Mouse (Mus musculus): ENCODE data around the gene 5730596B20Rik.

DNA sequence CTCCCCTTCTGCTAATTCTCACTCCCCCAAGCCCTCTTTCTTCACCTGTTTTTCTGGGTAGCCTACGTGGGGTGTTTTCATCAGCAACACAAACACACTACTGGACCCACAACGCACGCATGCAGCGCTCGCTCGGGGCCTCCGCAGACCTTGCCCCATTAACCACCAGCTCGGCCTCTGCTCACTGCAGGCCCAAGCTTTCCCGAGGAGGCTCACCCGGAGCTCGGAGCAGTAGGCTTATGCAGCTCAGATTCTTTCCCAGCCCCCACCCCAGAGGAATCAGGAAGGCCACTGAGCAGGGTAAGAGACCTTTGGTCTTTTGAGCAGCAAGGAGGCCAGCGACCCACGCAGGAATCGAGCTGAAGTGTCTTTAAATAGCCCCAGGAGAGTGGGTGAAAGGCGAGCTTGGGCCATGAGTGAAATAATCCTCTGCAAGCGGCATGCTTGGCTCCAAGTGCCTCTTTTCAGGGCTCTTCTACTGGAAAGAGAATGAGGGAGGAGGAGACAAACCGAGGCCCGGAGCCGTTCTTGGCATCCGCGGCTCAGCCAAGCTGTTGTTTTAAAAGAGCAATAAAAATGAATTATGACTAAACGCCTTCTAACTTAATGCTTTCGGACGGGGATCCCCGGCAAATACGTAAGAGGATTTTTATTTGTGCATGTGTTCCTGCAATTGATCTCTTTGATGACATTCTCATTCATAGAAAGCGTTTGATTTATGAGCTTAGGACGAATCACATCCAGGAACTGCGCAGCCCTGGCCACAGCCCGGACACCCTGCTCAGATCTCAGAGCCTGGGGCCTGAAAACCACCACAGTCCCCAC lies 16.6 kb upstream of the 5730596B20Rik start:
- TF ChIP-seq POLR2A (IDR thresholded peaks at IDR 0.05; ENCODE audit: borderline replicate concordance, extremely low read depth, insufficient read depth, insufficient read length, poor library complexity, severe bottlenecking): no peak
- TF ChIP-seq CTCF (IDR thresholded peaks at IDR 0.05; ENCODE audit: borderline replicate concordance, extremely low read depth, insufficient read depth, insufficient read length): no peak
